Mouse (Mus musculus) erythroblast, adult 5-6 weeks (primary cell): ENCODE measurements around the gene Xpnpep3. TPM values are rescaled to one million over a fixed set of nuclear protein-coding genes. Genes with fewer than 3 reads are reported as not detected.
A peak's percentile ranks its signal among the peaks of the same experiment; 100 is the strongest.

Experiments used
- ATAC-seq: replicated peaks from 2 replicates; pipeline ENCODE4 v1.8.0; 2016; ENCODE audit warnings: moderate number of reproducible peaks, mild to moderate bottlenecking, moderate TSS enrichment, inconsistent platforms; ENCODE audit not compliant: poor library complexity, low FRiP score, severe bottlenecking
- total RNA-seq, 2 experiments: library from RNA; stranded (forward) in 1 of 2; stranded (reverse) in 1 of 2; fragments of 150-400 nt in 1 of 2; fragments of 200-764, 138-1000 nt in 1 of 2; gene quantifications; 2 replicates each; pipeline versions ENCODE4 v1.2.3 to v1.2.4; 2015 to 2017; ENCODE audit warnings: low replicate concordance in 2 of 2

Xpnpep3 gene
- total RNA-seq (2015; ENCODE audit: low replicate concordance) (0.63 and 3.8 TPM in 2 replicates), total RNA-seq (2017; ENCODE audit: low replicate concordance) (3.3 and 7.2 TPM in 2 replicates)

DNA sequence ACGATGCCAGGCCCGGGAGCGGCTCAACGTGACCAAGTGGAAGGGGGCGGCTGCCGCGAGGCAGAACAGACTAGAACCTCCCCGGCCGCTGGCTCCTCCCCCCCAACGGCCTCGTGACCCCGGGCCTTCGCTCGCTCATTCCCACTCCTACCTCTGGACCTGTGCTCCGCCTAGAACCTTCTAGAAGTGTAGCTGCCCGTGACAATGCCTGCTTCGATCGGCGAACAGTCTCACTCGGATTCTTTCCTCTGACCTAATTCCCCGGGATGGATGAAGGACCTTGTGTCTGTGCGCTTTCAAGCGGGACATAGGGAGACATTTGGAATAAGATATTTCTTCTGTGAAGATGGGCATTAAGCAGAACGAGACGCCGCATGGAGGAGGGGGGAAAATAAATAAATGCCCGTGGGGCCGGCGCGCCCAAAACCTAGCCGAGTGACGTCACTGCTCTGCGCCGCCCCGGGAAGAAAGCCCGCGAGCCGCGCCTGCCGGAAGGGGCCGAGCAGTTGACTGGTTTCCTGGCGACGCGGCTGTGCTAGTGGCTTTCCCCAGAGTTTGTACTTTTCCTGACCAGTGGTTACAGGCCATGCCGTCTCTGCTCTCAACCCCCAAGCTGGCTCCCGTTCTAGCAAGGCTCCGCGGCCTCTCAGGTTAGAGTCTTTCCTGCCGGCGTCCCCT is at the start of gene Xpnpep3, which contains the start of gene St13:
Gene Xpnpep3 (plus strand): TSS at position 501 of the 678 bp plus-strand sequence.
Gene St13 (minus strand): TSS at position 440 of the 678 bp plus-strand sequence.
- ATAC-seq: peak; percentile 96

DNA sequence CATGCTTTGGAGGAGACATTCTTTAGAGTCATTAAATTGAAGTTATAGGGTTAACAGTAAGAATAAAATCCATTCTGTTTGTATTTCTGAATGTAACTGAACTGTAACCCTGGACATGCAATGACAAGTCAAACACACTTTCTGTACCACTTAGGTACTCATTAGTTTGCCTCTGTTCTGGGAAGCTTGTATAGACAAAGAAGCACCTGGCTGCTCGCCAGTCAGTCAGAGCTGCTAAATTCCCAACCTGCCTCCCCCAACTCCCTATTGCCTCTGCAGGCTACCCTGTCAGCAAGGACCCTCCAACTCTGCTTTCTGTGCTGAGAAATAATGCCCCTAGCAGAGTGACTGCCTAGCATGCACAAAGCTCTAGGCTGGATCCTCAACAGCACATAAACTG is 49.5 kb upstream of the Xpnpep3 start:
- ATAC-seq: no peak

DNA sequence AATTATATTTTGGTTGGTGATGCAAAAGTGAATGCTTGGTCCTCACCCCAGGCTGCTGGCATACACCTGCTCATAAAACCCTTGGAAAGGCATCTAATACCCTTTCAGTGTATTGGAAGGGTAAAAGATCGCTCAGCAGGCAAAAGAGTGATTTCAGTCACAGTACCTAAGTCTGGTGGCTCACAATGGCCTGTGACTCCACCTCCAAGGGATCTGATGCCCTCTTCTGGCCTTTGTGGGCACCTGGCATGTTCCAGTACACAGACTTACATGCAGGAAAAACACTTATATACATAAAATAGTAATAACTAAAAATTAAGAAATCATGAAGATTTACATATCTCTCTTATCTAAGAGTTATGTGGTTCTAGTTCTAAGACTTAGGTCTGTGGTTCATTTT is 47.3 kb upstream of the Xpnpep3 start:
- no peak for ATAC-seq

DNA sequence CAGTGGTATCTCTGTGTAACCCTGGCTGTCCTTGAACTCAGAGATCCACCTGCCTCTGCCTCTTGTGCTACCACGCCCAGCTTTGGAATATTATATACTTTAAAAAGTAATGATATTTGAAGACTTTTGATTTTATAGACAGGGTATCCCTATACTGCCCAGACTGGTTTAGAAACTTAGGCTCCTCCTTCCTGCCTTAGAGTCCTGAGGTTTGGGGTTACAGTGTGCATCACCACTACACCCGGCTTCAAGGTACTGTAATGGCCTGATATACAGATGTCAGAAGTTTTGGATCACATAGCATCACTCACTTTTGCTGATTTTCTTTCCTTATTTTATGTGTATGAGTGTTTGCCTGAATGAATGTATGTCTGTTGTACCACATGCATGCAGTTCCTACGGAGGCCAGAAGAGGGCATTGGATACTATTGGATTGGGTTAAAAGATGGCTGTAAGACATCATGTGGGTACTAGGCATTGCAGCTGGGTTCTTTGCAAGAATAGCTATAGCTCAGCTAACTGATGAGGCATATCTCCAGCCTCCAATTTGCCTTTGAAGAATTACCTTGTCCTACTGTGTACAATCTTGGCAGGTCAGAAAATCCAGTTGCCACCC is 44.7 kb upstream of the Xpnpep3 start:
- peak; percentile 80 for ATAC-seq

DNA sequence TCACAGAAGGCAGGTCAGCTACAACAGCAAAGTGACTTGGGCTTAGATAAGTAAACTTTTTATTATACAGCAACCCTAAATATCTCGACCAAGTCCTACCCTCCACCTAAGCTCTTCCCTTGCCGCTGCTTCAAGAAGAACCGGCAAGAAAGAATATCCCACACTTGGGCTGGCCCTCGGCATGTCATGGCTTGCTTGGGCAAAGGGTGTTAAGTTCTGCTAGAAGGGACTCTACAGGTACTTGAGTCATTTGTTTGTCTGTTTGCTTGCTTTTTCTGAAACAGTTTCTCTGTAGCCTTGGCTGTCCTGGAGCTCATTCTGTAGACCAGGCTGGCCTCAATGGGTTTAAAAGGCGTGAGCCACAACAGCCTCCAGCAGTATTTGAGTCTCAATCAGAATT is 43.0 kb upstream of the Xpnpep3 start:
- ATAC-seq: no peak

DNA sequence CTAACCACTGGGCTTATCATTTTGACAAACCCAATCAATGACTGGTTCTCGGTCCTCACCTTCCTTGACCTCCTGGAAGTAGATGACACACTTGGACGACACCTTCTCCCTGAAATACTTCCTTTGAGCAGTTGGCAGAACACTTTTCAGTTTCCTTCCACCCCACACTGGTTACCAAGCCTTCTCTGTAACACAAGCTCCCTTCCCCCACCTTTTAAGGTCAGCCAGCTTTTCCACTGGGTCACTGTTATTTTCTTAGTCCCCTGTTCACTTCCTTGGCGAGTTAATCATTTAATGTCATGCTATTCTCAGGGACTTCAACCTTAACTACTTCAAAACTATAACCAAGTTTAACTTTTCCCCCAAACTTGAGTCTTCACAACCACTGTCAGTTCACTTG is 41.0 kb upstream of the Xpnpep3 start:
- ATAC-seq: no peak

DNA sequence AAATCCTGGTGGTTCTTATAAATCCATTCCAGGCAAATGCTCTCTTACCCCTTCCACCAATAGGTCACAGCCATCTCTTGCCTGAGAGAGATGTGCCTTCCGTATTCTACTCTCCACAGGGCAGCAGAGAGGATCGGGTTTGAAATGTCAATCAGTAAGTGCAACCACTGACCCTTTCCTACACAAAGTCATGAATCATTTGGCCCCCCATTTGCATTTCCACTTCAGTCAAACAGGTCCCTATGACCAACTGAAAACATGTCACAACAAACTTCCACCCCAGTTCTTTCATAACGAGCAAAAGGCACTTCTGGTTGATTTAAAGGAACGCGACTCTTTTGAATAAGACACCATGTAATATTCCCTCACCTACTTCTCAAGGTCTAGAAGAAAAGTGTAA is 40.5 kb upstream of the Xpnpep3 start:
- no peak for ATAC-seq

DNA sequence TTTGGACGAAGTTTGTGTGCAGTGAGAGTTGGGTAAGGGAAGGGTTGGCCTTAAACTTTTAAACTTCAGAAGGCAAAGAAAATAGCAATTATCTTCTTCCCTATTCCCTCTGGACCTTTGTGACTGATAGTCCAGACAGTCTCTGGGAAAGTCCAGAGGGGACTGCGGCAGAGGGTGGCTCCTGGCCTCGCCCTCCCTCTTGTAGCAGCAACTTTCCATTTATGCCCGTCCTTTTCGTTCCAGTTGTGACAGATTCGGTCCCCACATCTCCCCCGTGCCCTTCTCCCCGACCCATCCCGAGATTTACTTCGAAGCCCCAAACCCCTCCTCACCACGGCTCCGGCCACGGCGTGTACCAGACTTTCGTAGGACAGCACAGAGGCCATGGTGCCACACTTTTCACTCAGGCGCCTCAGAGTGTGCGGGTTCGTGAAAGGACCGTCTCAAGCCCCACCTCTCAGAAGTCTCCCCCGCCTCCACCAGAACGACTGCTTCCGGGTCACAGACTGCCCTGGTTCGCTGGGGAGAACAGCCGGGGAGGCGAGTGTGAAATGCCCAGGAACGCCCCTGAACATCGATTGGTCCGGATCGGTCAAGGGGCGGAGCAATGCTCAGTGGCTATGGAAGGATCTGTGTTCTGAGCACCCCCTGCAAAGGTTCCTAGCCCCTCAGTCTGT is 39.5 kb upstream of the Xpnpep3 start, which contains the start of gene Slc25a17:
Gene Slc25a17 (minus strand): TSS at position 468 of the 677 bp plus-strand sequence.
- peak; percentile 99 for ATAC-seq

DNA sequence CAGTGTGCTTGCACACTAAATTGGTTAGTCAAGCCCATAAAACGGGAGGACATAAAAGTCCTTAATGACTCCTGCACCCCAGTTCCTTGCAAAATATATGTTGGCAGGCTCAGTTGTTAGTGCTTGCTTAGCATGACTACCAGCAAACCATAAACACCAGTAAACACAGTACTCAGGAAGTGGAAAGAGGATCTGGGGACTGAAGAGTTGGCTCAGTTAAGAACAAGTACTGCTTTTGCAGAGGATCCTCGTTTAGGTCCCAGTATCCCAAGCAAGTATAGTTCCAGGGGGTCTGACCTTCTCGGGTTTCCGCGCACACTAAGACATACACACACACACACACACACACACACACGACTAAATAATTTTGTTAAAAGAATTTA is 38.9 kb upstream of the Xpnpep3 start:
- peak; percentile 70 for ATAC-seq

DNA sequence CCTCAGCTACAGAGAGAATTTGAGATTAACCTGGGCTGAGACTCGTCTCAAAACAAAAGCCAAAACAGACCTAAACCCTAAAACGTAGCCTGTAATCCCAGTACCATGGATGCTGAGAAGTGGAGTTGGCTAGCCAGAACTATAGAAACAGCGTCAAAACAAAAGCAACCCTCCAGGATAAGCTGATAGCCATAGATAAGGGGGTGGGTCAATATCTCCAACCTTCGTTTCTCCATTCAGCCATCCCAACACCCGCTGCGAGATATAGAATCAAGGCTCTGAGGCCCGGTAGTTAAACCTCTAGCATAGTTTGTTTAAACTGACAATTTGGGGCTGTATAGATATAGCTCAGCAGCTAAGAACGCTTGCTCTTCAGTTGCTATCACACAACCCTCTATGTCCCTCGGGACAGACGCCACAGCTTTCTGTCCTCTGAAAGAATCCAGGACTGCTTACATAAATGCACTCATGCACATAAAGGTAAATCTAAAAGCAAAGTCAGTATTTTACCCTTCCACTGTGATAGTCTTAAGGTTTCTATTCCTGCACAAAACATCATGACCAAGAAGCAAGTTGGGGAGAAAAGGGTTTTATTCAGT is 38.4 kb upstream of the Xpnpep3 start:
- ATAC-seq: no peak

DNA sequence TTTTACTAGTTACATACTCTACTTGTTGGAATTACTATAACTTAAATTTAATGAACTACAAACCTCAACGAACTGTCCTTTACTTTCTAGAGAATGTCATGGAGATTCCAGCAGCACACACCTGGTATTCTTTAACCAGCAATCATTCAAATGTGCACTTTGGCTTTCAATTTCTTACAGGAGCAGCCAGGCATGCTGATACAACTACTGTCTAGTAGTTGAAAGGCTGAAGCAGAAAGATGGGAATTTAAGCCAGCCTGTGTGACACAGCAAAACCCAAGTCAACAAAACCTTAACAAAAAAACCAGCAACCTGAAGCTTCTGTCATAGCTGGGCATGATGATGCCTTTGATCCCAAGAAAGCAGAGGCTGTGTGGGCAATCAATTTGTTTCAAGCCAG is 37.4 kb upstream of the Xpnpep3 start:
- no peak for ATAC-seq

DNA sequence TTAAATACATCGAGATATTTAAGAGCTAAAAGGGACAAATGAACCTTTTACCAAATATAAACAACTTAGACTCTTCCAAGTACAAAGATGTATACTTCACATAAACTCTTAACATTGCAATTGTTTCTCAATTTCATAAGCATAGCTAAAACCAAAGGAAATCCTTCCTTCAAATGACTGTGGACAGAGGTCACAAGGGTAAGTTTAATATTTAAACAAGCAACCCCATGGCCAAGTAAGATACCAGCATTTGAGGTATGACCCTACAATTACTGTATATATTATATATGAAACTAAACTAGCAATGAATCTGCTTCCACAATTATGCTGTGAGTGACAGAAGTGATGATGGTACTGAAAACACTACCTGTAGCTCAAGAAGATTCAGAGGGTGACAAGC is 35.7 kb upstream of the Xpnpep3 start:
- ATAC-seq: no peak

DNA sequence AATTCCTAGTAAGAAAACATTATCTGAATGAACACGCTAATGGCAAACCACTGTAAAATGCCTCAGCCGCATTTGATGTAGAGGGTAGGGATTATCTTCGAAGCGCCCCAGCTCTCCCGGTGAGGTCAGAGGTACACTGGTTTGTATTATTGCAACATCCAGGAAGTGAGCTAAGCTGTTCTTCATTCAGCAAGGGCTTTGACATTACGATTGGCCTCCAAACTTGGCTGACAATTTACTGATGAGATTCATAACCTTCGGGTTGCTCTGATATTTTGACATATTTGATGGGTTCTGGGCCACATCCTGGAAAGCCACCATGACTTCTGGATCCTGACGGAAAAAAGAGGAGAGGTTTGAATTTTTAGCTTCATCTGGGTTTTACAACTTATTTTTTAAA is 34.7 kb upstream of the Xpnpep3 start:
- ATAC-seq: no peak

DNA sequence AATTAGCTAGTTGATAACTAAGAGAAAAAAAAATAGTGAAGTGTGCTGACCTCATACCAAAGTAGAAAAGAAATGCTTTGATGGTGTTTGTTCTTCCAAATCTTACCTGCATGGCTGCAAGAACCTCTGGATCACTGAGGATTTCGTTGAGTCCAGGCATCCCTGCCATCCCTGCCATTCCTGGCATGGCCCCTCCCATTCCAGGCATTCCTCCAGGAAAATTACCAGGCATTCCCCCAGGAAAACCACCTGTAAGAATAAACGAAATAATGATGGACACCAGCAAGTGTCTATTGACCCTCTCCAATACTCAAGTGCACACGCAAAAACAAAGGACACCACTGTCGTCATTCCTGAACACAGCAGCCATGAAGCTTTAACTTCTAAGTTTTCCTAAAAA is 33.7 kb upstream of the Xpnpep3 start:
- ATAC-seq: no peak

DNA sequence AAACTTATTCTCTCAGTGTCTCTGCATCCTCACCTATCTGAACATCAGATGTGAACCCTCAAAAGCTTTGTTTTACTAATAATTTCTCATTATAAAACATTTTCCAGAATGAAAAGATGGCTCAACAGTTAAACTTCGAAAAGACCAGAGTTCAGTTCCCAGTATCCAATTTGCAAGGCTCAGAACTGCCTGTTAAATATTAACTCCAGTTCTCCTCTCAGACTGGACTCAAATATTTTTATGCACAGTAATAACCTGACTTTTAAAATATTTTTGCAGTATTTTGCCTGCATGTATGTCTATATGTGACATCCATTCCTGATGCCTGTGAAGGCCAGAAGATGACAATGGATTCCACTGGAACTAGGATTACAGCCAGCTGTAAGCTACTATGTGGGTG is 31.3 kb upstream of the Xpnpep3 start:
- no peak for ATAC-seq

DNA sequence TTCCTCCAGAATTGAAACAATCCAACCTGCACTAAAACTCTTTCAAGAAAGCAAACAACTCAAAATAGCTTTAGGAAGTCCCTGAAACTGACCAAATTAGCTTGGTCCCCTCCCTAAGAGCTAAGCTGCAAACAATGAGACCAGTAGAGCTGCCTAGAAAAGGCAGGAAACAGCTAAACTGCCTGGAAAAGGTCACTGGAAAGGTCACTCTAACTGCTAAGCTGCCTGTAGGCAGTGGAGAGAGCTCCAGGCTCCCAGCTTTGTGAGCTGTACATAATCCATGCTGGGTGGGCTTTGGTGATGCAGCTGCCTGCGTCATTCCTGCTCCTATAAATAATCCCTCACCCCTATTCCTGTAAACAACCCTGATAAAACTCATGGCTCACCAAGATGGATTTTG is 29.6 kb upstream of the Xpnpep3 start:
- no peak for ATAC-seq

DNA sequence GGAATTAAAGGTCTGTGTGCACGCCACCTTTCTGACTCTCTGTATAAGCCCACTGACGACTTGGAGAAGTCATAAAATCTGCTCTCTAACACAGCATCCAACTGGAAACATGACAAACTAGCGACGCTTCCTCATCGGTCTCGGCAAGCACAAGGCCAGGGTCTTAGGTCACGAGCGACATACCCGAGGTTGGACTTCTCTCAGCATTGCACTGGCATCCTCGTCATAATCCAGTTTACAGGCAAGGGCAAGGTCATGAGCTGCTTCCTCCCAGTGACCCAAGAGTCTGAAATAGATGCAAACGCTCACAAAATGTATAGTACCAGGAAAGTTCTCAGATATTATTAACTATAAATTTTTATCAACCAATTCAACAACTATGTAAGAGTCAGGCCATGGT is 25.3 kb upstream of the Xpnpep3 start:
- ATAC-seq: no peak

DNA sequence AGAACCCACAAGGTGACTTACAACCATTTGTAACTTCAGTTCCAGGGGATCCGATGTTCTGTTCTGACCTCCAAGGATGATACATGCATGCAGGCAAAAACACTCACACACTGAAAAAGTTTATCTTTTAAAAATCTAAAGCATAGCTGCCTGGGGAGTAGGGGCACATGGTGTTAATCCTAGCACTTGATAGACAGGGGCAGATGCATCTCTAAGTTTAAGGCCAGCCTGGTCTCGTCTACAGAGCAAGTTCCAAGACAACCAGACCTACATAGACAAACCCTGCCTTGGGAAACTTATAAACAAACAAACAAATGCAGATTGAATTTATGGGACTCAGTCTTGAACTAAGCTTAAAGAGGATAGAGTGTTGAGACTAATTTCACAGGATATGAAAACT is 21.1 kb upstream of the Xpnpep3 start:
- ATAC-seq: no peak

DNA sequence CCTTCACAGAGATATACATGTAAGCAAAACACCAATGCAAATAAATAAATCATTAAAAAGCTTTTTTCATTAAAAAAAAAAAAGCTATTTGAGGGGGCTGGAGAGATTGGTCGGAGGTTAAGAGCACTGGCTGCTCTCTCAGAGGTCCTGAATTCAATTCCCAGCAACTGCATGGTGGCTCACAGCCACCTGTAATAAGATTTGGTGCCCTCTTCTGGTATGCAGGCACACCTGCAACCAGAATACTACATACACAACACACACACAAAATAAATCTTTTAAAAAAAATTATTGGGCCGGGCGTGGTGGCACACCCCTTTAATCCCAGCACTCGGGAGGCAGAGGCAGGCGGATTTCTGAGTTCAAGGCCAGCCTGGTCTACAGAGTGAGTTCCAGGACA is 13.6 kb upstream of the Xpnpep3 start:
- ATAC-seq: no peak

DNA sequence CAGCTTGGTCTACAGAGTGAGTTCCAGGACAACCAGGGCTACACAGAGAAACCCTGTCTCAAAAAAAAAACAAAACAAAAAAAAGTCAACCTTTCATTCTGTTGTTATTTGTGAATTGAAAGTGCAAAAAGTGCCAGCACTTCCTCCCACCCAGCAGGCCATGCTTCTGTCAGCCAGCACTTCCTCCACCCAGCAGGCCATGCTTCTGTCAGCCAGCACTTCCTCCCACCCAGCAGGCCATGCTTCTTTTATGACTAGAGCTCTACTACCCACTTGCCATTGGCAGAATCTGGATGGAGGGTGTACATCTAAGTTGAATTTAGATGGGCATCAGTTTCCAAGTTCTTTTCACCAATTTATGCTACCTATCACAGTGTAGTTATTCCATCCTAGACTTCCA is 6.9 kb upstream of the Xpnpep3 start:
- ATAC-seq: no peak
